Mouse (Mus musculus) adrenal gland, adult 18-20 months (tissue): ENCODE data around the gene 4931428F04Rik. TPM values are rescaled to one million over a fixed set of nuclear protein-coding genes. Genes with fewer than 3 reads are reported as not detected.

ENCODE experiments used
- DNase-seq, 2 experiments: peaks; one replicate each; pipeline ENCODE4 v3.0.0; 2021 to 2022; ENCODE audit warnings: low spot score in 2 of 2
- long read RNA-seq, 2 experiments: library from polyadenylated mRNA; stranded (forward); transcript quantifications; one replicate each; pipeline ENCODE4 v2.0.0; 2021
- total RNA-seq, 2 experiments: library from RNA; stranded (reverse); gene quantifications; 1 replicate in 1 of 2; 2 replicates in 1 of 2; pipeline ENCODE4 v1.2.3; 2021

The 4931428F04Rik gene
- total RNA-seq, result 1 to 10 TPM; 2.2 to 2.8 TPM
- long read RNA-seq, experiment 1, partial matches to known transcripts, result 0 of 4 reads
- long read RNA-seq, experiment 1, other reads (novel, unspliced or antisense), result 0 of 4 reads
- long read RNA-seq, experiment 2, partial matches to known transcripts, result 0 of 4 reads
- long read RNA-seq, experiment 2, other reads (novel, unspliced or antisense), result 2 of 4 reads

DNA sequence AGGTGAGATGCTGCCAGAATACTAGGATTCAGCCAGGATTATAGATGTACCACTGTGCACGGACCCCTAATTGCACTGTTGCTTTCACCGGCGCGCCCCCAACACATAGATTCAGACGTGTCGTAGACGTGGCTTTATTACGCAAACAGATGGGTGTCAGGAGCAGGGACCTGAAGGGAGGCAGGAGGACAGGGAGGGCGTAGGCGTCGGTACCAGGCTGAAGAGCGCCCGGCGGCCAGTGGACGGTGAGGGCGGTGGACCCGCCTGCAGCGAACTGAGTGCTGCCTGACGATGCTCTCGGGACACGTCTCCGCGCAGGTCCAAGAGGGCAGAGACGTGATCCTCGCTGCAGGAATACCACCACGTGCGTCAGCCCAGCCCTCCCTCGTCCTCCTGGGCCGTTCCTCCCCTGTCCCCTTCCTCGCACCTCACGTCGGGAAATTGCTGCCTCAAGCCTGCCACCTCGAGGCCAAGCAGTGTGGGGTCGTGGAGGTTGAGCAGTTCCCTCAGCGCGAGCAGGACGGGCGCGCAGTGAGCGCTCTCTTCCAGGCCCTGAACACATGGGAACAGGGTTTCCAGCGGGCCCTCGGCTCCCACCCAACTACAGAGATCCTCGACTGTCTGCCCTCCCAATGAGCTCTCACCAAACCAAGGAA, at the start of gene 4931428F04Rik:
Gene 4931428F04Rik (minus strand): TSS at position 60 of the 656 bp plus-strand sequence.
- DNase-seq, result no peak

DNA sequence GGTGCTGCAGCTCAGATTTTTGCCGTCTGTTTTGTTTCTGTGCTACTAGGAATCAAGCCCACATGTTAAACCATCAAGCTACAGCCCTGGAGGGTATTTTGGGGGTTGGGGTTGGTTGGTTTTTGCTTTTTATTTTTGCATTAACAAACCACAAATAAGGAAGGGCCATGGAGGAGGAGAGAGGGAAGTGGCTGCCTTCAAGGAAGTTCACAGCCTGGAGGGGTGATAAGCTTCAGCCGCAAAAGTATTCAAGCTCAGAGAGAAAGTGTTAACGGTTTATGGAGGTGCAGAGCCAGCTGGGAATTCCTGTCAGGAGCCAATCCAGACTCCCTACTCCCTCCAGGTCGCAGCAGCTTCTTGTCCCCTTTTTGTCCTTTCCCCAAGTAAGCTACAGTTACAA, 49.3 kb upstream of the 4931428F04Rik start:
- no peak for DNase-seq

DNA sequence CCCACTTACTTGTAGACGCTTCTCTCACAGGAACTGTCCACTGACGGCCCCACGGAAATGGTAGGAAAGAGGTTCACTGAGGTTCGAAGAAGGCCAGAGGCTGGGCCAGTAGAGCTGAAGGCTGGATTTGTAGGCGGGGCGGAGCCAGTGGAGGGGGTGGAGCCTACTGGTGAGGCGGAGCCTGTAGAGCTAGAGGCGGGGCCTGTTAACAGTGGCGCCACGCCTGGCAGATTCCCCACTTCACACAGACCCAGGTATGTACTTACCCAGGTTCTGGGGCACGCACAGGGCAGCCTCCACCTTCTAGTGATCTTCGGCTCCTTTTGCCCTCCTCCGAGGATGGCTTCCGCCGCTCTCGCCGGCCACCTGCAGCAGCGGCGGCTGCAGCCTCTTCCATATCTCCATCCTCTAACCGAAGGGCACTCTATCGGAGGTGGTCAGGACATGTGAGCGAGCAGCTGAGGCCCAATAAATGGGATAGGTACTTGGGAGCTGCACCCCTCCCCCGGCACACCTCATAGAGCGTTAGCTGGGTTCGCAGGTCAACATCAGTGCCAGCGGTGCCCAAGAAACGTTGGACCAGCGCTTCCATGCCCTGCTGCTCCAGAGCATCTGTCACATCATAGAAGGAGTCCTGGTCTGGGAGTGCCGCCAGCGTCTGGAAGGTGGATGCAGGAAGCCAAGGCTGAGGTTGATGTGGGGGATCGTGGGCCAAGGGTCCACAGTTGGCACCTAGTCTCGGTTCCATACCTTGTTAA, 46.9 kb upstream of the 4931428F04Rik start:
- DNase-seq, result no peak

DNA sequence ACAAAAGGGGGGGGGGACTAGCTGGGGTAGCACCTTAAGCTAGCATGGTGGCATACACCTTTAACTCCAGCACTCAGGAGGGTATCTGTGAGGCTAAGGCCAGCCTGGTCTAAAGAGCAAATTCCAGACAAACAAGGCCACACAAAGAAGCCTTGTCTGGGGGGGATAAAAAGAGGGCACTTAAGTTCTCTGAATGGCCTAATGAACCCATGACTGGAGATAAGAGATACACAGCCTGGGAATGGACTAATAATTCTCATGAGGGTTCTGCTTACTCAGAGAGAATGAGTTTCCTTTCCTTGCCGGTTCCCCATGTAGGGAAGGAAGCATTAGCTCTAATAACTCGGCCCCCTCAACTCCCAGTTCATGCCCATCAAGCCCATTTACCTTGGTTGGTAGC, 42.9 kb upstream of the 4931428F04Rik start:
- no peak for DNase-seq

DNA sequence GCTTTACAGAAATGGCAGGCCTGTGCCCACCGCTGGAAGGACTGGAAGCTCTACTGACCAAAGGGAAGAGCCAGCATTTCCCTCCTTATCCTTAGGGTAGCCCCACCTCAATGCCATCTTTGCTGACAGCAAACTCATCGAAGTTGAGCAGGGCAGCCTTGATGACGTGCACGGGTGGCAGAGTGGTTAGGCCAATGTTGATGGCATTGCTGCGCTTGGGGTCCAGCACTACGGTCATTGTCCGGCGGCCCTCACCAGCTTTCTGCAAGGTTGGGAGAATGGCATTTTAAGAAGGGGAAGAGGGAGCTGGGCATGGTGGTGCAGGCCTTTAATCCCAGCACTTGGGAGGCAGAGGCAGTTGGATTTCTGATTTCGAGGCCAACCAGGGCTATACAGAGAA, 42.3 kb upstream of the 4931428F04Rik start:
- DNase-seq, result no peak

DNA sequence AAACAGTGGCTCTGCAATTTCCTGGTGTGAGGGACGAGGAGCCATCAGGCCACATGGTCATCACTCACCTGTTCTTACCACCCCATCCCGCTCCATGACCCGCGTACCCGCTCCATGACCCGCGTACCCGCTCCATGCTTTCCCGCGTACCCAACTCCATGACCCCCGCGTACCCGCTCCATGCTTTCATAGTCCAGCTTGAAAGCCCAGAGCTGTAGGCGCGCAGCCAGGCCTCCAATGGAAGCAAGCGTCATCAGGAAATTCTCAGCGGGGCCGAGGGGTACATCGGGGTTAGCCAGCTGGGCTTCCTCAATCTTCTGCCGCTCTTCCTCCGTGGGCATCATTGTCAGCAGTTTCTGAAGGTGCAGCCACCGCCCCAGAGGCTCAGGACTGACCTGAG, 41.8 kb upstream of the 4931428F04Rik start:
- DNase-seq, result no peak

DNA sequence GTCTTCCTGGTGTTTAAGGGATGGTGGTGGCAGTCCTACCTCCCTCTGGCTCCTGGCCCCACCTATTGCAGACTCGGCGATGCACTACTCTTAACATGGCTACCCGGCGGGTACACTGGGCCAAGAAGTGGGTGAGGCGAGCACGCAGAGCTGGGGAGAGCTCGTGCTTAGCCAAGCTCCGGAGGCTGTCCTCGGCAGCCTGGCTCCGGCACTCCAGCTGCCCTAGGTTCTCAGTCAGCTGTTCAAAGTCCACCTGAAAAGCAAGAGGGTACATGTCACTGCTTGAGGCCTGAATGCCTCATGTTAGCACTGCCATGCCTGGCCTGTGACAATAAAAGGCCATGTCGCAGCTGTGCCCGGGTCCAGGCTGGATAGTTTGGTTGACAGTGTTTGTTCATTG, 40.7 kb upstream of the 4931428F04Rik start:
- no peak for DNase-seq

DNA sequence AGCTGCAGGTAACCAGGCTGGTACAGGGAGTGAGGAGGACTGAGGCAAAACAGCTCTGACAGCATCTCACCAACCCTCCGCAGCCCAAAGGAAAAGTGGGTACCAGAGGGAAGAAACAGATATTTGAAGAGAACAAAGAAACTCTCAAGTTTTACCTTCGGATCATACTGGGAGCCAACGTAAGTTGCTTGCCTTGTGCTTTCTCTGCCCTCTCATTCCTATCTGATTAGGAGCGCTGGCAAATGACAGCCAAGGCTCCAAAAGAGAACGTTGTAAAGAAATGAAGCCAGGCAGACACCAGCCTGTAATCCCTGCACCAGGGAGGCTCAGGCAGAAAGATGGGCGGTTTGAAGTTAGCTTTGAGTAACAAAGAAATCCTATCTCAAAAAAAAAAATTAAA, 37.3 kb upstream of the 4931428F04Rik start:
- no peak for DNase-seq

DNA sequence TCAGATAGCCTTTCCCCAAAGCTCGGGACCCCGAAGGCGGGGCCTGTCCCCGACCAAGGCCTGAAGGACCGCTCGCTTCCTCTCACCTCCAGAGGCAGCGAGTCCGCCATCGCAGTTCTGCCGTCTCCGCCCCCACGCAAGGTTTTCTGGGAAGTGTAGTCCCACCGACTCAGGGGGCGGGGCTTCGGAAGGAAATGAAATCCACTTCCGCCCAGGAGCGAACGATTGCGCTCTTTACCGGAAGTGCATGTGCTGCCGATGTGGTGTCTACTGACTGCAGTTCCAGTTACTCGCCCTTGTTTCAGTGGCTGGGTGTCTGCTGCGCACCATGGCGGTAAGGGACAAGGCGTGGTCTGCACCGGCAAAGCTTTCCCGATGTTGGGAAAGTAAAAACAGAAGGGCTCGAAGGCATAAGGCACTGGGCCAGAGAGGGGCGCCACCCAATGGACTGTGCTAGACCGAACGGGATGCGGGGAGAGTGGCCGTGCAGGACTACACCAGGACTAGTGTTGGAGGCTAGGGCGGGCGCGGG, 36.5 kb upstream of the 4931428F04Rik start, which contains the start of the genes Lrrc29 and Tmem208:
Gene Lrrc29 (minus strand): TSS at position 138 of the 532 bp plus-strand sequence.
Gene Tmem208 (plus strand): TSS at position 214 of the 532 bp plus-strand sequence.
- DNase-seq, result peak; percentile 97

DNA sequence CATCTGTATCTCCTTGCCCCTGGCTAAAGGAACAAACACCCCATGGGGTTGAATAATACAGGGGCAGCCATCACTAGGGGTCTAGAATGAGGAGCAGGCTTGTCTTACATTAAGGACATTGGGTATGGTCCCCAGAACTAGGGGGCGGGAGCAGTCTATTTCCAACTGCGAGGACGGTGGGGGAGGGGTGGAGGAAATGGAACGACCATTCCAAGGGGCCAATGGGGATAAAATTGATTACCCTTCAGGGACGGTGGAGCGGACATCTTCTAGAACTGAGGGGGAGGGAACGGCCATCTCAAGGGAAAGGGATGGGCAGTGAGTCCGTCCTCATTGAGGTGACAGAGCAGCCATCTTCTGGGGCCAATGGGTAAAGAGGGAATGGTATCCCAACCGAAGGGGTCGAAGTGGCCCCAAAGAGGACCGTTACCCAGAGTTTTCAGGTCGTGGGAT, 36.0 kb upstream of the 4931428F04Rik start:
- no peak for DNase-seq

DNA sequence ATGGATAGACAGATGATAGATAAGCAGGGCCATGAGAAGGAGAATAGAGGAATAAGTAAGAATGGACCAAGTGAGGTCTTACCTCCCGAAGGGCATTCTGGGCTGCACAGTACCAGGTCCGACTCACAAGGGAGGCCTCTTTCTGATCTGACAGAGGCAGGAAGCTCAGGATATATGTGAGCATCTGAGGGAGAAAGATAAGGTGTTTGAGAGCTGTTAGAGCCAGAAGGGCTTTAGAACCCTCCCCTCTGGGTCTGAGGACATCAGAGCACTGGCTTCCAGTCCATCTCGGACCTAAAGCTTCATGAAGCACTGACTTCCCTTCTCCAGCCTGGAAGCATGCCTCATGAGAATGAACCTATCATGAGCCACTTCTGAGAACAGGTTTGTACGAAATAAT, 33.5 kb upstream of the 4931428F04Rik start:
- DNase-seq, result no peak

DNA sequence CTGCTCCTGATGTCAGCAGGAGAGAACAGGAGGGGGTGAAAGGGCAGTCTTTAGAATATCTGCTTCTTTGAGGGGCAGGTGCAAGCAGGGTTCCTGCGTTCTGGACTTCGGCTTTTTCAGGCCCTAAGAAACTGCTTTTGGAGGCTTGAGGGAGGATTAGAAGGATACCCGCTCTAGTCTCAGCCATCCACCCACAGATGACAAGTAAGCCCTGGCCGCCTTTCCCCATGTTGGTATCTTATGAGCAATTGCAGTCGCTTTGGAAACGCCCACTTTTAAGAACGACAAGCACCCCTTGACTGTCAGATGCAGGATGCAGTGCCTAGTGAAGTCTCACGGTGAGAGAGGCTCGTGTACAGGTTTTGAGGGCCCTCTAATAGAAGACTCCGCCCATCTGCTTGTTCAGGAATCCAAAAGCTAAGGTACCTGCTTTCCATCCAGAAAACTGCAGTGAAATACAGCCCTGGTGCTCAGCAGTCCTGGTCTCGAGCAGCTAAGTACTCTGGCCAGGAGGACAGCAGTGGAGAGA, 29.1 kb upstream of the 4931428F04Rik start:
- no peak for DNase-seq

DNA sequence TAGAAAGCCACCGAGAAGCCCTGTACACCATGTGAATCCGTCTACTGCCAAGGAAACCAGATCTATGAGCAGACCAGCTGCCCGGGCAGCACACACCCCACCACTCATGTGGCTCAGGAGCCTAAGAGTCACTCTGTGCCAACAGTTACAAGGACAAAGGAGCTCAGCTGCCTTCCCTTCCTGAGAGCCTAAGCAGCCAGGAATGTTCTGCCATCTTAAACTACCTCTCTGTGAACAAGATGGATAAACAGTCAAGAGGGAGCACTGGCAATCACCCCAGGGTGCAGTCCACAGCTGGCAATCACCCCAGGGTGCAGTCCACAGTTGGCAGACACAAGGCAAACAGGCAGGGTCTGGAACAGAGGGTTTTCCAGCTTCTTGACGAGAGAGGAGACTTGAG, 28.3 kb upstream of the 4931428F04Rik start:
- DNase-seq, result no peak

DNA sequence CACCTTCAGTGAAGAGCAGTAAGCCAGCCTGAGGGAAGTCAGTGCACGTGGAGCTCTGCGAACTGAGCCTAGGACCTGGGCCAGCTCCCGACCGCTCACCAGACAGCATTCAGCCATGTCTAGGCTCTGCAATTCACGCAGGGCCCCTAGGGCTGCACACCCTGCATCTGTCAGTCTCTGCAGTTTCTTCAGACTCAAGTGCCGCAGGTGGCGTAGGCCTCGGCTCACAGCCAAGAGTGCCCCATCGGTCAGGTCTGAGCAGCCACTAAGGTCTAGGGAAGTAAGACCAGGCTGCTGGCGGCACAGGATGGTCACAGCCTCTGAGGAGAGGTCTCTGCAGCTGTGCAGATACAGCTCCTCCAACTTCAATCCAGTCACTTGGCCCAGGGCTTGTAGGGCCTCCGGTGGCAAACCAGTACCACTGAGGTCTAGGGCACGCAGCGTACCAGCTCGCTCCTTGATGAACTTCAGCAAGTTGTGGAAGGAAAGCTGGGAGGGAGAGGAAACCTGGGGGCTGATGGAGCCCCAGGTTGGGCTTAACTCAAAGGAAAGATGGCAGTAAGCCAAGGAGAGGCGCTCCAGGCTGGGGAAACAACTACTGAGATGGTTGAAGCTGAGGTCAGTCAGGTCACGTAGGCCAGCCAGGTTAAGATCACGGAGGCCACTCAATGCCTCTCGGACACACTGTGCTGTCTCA, 25.6 kb upstream of the 4931428F04Rik start:
- no peak for DNase-seq

DNA sequence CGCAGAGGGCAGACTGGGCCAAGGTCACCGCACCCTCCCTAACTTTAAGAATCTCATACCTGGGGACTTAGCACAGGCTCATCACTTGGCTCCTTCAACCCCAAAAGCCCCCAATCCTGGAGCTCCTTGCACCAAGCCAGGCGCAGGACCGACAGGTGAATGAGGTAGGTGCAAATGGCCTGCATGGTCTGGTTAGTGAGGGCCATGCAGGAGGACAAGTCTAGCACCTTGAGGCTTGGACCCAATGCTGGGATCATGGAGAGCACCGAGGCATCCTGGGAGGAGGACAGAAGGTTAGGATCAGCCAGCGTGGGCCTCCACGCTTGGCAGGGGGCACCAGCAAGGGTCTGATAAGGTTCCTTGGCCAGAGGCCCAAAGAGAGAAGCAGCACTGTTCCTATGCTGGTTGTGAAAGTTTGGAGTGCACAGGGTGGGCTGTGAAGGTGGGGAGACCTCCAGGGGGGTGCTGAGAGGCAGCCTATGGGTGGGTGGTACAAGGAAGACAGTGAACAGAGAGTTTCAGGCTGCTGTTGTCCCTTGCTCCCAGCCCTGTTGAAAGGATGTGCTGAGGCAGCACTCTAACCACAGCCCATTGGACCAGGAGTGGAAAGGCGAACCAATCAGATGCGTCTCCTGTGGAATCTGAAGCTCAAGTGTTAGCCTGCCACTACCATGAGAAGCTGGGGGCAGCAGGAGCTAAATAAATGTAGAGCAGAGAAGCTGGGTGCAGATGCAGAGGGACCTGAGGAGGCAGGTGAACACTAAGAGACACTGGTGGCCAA, 24.1 kb upstream of the 4931428F04Rik start:
- DNase-seq, result no peak

DNA sequence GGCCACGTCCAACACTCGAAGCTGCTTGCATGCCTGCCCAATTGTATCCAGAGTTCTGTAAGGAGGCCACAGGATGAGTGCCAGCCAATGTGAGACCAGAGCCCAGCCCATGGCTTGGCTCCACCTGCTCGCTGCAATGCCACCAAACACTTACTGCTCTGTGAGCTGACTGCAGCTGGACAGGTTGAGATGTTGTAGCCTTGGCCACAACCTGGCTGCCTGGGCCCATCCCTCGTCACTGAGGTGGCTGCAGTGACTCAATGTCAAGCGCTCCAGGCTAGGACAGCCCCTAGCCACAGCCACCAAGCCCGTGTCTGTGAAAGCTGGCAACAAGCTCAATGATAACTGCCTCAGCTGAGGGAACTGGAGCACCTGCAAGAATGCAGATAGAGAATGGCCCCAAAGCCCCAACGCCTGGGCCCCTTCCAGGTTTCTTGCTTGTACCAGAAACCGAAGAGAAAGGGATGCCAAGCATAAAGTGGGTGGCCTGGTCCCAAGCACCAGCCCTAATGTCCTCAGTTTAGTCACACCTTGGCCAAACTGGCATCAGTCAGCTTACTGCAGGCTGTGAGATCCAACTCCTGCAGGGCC, 23.3 kb upstream of the 4931428F04Rik start:
- DNase-seq, result no peak

DNA sequence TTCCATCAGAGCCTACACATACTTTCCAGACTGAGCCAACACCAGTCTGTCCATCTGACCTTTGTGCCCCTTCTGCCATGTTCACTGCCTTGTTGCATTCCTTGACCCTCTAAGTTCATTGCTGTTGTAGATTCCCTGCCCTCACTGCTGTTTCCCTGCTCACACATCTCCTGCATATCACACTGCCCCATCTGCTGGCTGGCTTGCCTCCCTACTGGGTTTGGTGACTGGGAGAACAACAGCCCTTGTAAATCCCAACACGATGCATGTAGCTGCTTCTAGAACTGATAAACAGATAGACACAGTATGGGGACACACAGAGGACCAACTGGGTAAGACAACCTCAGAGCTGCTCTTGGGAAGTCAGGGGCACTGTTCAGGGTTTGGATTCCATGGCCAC, 22.1 kb upstream of the 4931428F04Rik start:
- DNase-seq, result no peak

DNA sequence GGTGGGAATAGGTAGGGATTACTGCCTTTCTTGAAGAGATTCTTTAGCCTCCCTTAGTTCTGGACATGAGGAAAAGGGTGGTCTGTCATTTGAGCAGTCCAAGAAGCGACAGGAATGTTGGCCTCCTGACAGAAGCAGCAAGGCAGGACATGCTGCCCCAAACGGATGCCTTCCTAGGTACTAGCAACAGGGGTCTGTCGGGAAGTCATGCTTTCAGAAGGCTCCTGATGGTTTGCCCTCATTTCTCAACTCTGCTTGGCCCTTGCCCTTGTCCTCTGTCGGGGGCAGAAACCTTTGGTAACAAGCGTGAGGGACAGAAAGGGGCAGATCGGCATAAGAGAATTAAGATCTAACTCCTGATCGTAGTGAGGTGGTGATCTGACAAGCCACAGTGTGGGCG, 20.5 kb upstream of the 4931428F04Rik start:
- DNase-seq, result no peak

DNA sequence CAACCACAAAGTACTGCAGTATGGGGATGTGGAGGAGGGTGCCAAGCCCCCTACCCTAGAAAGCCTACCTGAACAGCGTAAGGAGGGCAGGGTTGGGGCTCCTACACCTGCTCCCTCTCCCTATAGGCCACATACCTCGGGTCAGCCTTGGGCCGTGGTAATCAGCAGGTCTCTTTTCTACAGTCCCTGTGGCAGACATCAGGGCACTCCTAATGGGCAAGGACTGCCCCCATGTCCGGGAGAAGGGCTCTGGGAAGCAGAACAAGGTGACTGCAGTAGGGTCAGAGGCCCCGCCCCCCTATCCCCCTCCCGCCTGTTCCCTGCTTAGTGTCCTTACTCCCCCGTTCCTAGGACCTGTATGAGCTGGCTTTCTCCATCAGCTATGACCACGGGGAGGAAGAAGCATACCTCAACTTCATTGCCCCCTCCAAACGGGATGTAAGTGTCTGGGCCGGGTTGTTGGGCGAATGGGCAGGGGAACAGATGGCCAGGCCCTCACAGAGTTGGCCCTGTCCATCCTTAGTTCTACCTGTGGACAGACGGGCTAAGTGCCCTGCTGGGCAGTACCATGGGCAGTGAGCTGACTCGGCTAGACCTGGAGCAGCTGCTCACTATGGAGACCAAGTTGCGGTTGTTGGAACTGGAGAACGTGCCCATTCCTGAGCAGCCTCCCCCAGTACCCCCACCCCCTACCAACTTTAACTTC, 19.6 kb upstream of the 4931428F04Rik start:
- no peak for DNase-seq
